8 mouse cellular contexts compared by ENCODE assay signal in the genomic region with DNA sequence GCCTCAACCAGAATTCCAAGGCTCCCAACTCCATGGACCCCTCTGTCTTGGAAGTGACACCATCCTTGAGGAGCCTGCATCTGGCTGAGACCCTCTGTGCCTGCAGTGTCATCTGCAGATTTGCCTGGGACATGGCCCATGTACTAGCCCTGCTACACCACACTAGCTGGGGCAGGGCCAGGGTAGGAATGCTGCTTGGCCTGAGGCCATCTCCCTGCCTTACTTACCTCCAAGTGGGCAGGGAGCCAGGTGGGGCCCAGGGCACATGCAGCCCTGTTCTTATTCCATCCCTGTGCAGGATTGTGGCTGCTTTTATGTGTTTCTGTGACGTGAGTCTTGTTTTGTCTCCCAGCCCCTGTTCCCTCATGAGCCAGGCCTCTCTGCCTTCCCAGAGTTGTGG. TPM values are rescaled to one million over a fixed set of nuclear protein-coding genes. Genes with fewer than 3 reads are reported as not detected.
A peak's percentile ranks its signal among the peaks of the same experiment; 100 is the strongest.
DNase-seq lines count a peak whose midpoint lies in the region; ATAC-seq lines count a peak whose summit lies in the region.

No protein-coding gene starts in this region.

- H3K4me1 ChIP-seq in forebrain, embryonic 16.5 days (replicated peaks; ENCODE audit: control insufficient read depth, insufficient read depth, low read length), result peaks cover 23% of the 10 kb centered on the region
- peaks cover 9% of the 10 kb centered on the region for H3K4me1 ChIP-seq in intestine, embryonic 16.5 days (ENCODE audit: control insufficient read depth, insufficient read depth, low read length)

- H3K27ac ChIP-seq in forebrain, embryonic 16.5 days (ENCODE audit: low read length), result peak overlapping the region; percentile 51
- peak overlapping the region; percentile 66 for H3K27ac ChIP-seq in intestine, embryonic 16.5 days (ENCODE audit: low read length)

- H3K9ac ChIP-seq in forebrain, embryonic 16.5 days (replicated peaks; ENCODE audit: low read depth, low read length), result no peak overlapping the region
- peak overlapping the region; percentile 33; the same call in 1 of the 2 replicates for H3K9ac ChIP-seq in intestine, embryonic 16.5 days (ENCODE audit: low read depth, low read length)

- 40% methylated on average over 1 of the region's 1 CpGs for WGBS in forebrain, embryonic 16.5 days
- WGBS in intestine, embryonic 16.5 days, result 40% methylated on average over 1 of the region's 1 CpGs

- no peak overlapping the region for H3K4me2 ChIP-seq in forebrain, embryonic 16.5 days (ENCODE audit: low read length)
- H3K4me2 ChIP-seq in intestine, embryonic 16.5 days (ENCODE audit: low read depth, low read length), result no peak overlapping the region

- H3K4me3 ChIP-seq in forebrain, embryonic 16.5 days (replicated peaks; ENCODE audit: low read length), result no peak overlapping the region
- no peak overlapping the region for H3K4me3 ChIP-seq in intestine, embryonic 16.5 days (ENCODE audit: low read length)

- H3K27me3 ChIP-seq in forebrain, embryonic 16.5 days (replicated peaks; ENCODE audit: control insufficient read depth, insufficient read depth, low read length), result no peaks in the 10 kb centered on the region
- no peaks in the 10 kb centered on the region for H3K27me3 ChIP-seq in intestine, embryonic 16.5 days (replicated peaks; ENCODE audit: control insufficient read depth, insufficient read depth, low read length)

- no peaks in the 10 kb centered on the region for H3K9me3 ChIP-seq in forebrain, embryonic 16.5 days (ENCODE audit: control insufficient read depth, low read length)
- H3K9me3 ChIP-seq in intestine, embryonic 16.5 days (ENCODE audit: control insufficient read depth, low read length), result no peaks in the 10 kb centered on the region

- peak; percentile 25 for DNase-seq in retina, postnatal 1 day
- no peak for DNase-seq in retina, embryonic 14.5 days (ENCODE audit: low spot score)
- peak; percentile 82 for DNase-seq in lung, postnatal 10 days
- DNase-seq in urinary bladder, postnatal 10 days (ENCODE audit: low spot score), result peak; percentile 58
- DNase-seq in thymus, postnatal 25 days, result no peak
- DNase-seq in thymus, adult 18-20 months, result no peak

- ATAC-seq in forebrain, embryonic 16.5 days, result peak; percentile 65
- peak; percentile 86 for ATAC-seq in intestine, embryonic 16.5 days

- peaks cover 5% of the 10 kb centered on the region for H3K36me3 ChIP-seq in forebrain, embryonic 16.5 days (ENCODE audit: control insufficient read depth, insufficient read depth)
- no peaks in the 10 kb centered on the region for H3K36me3 ChIP-seq in intestine, embryonic 16.5 days (ENCODE audit: control insufficient read depth, insufficient read depth, low read length)

RNA-seq across cellular contexts. Expression of a gene that starts 15.8 kb away (rescaled TPM):
- polyA plus RNA-seq in forebrain, embryonic 16.5 days (2015; fragmentation: Nextera tagmentation; extraction: Ambion mirVana), result 102 and 110 TPM in 2 replicates
- polyA plus RNA-seq in intestine, embryonic 16.5 days (2015; fragmentation: Nextera tagmentation; extraction: Ambion mirVana), result 78.8 and 81.4 TPM in 2 replicates

RNA-seq across cellular contexts. Expression of a gene that starts 21.9 kb away (rescaled TPM):
- 51.4 and 62.3 TPM in 2 replicates for polyA plus RNA-seq in forebrain, embryonic 16.5 days (2015; fragmentation: Nextera tagmentation; extraction: Ambion mirVana)
- polyA plus RNA-seq in intestine, embryonic 16.5 days (2015; fragmentation: Nextera tagmentation; extraction: Ambion mirVana), result 25.4 and 28.1 TPM in 2 replicates

Comparison
In these comparisons a context has a peak if more than half of its experiments do, and no peak if none do; other contexts are left out.
1. DNase-seq: peak in retina, postnatal 1 day (single experiment), lung, postnatal 10 days (single experiment) and urinary bladder, postnatal 10 days (single experiment); none in retina, embryonic 14.5 days (single experiment), thymus, postnatal 25 days (single experiment) and thymus, adult 18-20 months (0 of 2).